Mouse (Mus musculus) heart, adult 9 months (tissue): ENCODE data around the gene Ranbp9.
"Not testable (repeated sequence)": the region's sequence is repeated elsewhere in the genome, so short reads cannot be mapped to it uniquely, and the experiment has no call there.

Experiments used
- DNase-seq, 2 experiments: peaks; one replicate each; pipeline ENCODE4 v3.0.0; 2022; ENCODE audit warnings: low spot score in 2 of 2

The Ranbp9 gene

DNA sequence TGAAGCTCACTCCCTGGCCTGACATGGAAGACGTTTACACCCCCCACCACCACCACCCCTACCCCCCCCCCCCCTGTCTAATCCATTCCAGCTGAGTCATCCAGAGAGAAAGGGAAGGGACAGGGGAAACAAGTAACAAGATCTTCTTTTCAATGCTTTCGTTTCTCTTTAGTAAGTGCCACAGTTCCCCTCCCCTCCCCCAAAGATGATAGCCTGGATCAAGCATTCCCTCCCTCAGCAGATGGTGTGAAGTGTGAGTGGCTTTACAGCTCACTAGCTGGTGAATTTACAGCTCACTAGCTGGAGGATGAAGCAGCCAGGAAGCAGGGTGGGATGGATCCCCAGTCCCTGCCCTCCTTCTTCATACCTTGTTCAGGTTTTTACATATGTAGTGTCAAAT is 15.6 kb upstream of the Ranbp9 start:
- no peak for DNase-seq

DNA sequence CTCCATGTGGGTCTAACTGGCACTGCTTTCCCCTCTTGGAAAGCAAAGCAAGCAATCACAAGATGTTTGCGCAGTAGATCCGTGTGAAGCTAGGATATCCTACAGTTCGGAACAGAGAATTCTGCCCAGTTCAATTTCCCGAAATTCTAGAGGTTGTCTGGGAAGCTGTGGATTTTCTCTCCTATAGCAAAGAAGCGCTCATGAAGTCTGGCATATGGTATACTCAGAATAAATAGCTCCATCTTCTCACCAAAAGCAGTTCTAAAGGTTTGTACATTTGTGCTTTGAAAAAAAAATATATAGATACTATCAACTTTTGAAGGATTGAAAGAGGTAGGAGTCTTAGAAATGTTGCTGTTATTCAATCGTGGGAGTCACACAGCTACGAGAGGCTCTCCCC is 14.6 kb upstream of the Ranbp9 start:
- no peak for DNase-seq

DNA sequence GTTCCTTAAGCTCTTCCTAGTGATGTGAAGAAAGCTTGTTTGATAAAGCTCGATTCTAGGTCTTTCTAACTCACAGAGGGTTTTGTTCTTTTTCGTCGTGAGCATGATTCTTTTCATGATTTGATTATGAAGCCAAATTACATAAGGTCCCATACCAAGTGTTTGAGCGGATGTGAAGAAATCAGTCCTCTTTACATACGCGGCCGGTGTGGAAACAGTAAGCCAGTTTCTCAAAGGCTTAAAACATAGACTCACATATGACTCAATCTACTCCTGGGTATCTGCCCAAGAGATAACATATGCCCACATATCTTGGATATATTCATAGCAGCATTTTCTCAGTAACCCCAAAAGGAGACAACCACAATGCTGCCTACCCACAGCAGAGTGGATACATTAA is 12.6 kb upstream of the Ranbp9 start:
- DNase-seq: no peak

DNA sequence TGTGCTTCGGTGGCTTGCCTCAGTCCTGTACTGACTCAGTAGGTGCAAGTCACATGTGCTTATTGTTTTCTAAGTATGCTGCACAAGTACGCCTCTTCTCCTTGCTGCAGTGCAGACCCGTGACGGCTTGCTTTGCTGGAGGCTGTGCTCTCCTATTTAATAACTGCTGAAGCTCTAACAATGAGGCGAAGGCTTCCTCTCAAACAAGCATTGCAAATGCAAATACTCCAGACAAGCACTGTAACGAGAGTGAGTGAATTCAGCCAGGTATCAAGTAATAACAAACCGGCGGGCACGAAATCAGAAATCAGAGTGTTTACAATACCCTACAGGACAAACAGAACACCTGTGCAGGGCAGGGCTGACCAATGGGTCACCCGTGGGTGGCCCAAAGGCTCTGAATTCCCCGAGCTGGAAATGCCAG is 12.0 kb upstream of the Ranbp9 start:
- no peak for DNase-seq

DNA sequence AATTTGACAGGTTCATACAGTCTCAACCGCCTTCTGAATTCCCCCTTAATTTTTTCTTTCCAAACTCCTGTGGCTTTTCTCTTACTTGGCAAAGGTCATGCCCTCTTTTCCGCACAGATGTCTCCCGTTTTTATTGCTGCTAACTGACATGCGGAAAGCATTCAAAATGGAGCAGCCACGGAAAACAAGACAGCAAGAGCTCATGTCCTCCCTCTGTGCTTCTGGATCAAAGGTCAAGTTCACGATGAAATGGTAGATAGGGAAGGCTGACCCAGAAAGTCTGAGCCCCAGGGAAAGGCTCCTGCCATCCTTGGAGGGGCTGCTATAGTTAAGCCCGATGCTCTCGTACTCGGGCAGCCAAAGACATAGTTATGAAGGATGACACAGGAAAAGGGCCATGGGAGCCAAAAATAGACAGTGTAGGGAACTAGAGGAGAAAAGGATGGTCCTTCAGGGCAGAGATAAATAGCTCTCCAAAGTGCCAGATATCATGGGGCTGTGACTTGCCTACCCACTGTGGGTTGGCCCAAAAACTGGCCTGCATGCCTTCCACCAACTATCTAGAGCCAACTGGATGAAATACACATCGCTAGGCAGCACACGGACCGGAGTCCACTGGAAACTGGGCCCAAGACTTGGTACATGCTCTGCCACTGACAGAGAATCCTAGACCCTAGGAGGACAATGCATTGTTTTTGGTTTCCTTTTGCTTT is 5.6 kb upstream of the Ranbp9 start:
- DNase-seq: no peak

DNA sequence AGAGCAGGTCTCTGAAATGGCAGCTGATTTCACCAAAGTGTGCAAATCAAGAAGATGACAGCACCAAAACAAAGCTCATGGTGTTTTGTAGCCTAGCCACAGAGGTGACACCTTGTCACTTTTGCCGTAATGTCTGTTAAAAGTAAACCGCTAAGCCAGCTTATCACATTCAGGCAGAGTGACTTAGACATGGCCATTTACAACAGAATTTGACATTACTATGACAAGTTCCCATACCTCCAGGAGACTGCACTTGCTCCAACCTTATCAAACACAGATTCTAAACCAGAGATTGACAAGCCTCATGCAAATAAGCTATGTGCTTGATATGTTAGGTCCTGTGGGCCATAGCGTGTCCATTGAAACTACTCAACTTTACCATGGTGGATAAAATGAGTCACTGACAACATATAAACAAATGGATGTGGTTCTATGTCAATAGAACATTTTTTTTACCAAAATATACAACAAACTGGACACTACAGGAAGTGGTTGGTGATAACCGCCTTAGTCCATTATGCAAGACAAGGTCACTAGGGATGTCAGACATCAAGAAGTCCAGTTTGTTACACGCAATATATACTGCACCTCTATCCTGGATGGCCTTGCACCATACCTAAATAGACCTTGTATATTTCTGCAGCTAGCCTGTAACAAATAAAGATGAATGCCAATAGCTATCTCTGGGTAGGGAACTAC is 4.3 kb upstream of the Ranbp9 start:
- no peak for DNase-seq

DNA sequence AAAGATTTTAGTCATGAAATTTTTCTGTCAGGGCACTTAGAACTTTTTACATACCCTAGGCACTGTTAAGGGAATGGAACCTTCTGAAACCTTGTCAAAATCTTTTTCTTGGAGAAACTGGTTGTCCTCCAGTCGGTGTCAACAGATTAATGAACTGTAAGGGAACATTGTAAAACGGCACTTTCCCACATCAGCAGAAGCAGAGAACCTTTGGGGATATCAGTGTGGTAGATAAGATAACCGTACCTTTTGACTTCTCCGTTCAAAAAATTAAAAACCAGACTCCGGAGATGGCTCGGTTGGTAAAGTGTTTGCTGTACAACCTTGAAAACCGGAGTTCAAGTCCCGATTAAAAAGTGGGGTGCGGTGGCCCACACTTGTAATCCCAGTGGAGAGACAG is 1.7 kb upstream of the Ranbp9 start:
- DNase-seq: no peak

DNA sequence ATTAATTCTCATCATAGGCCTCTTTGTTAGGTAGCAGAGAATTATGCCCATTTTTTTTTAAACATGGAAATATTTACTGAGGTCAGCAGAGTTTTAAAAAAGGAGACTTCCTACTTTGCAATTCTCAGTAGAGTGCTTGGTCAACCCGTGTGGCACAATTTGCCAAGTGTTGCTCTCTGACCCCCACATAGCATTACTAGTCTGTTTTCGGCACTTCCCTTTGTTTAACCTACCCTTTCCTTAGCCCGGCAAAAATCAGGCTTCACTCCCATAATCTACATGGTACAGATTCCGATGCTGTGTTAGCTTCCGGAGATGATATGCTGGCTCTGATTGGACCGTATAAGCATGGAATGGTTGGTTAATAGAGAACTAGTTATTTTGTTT is 770 bp upstream of the Ranbp9 start:
- peak in 1 of 2 experiments; percentile 30 for DNase-seq

DNA sequence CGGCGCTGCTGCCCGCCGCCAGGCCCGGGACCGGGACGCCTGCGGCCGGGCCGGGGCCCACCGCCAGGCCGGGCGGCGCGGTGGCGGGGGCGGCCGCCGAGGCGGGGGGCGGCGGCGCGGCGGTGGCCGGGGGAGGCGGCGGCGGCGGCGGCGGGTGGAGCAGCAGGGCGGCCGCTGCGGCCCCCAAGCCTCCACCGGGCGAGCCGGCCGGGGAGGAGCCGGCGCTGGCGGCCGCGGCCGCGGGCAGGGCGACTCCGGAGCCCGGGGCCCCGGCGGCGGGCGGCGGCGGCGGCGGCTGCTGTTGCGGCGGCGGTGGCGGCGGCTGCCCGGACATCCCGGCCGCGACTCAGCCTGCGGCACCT is 506 bp downstream of the Ranbp9 start:
- no peak for DNase-seq

DNA sequence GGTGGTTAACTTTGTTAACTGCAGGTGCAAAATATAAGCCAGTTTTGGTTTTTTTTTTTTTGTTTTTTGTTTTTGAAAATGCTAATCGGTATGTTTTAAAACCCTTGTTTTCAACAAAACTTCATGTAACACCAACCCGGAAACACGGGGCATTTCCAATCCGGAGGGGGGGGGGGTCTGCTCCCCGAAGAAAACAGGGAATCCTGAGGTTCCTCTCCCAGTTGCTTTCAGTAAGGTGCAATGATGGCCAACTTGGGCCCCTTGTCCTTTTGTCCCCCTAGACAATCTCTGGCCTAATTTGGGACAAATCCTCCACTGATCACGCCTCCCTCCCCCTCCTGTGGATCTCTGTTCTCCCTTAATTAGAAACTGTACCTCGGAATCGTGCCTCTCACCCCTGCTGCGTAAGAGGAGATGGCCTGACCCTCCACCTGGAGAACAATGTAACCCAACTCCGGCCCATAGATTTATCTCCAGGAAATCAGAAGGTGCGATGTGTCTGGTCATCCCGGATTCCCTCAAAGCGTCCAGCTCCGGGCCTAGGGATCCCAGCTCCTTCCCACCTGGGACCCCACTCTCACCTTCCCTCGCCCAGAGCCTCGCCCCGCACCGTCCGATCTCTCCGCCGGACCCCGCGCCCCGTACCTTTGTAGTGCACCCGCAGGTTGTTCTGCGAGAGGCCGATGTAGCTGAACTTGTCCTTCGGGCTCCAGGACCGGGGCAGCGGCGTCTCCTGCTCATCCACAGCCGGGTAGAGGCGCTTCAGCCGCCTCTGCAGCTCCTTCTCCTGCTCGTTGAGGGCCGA is 1.1 kb downstream of the Ranbp9 start:
- peak; percentile 19 to 33 for DNase-seq

DNA sequence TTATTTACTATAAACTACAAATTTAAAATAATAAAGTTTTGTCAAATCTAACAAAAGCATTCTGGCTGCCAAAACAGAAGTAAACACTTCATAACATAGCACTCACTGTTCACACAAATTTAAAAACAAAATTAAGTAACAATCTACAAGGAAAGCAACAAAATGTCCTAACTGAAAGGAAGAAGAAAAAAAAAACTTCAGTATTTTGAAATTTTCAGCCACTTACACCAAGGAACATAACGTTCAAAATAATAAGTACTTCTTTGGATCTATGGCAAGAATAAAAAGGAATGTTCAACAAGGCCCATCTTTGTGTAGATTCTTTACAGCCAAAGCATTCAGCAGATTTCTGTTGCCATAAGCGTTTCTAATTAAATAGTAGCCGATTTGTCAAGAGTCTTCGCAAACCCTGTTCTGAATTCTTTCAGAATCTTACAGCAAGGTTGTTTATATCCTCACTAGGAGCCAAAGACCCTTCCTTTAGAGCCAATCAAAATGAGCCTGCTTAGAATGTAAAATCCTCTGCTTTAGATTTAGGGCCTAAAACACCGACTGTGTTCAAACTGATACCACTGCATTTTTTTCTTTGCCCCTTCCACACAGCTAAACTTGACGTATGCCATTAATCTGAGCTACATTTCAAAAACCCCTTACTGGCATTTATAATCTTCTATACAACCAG is 1.9 kb downstream of the Ranbp9 start:
- DNase-seq: no peak

DNA sequence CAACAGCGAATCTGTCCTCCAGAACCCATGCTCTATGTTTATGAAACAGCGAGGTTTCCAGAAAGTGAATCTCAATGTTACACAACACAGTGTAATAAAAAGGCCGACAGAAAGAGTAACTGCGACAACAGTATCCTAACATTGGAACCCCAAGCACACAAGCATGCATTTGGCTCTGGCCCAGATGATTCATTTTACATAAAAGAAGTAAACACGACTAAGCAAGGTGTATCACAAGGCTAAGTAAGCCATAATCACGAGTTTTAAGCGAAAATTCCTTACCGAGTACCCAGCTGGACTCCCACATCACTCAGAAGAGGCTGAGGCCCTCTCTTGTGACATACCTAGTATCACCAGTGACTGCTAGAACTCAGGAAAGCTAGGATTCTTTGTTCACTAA is 2.5 kb downstream of the Ranbp9 start:
- peak; percentile 35 for DNase-seq

DNA sequence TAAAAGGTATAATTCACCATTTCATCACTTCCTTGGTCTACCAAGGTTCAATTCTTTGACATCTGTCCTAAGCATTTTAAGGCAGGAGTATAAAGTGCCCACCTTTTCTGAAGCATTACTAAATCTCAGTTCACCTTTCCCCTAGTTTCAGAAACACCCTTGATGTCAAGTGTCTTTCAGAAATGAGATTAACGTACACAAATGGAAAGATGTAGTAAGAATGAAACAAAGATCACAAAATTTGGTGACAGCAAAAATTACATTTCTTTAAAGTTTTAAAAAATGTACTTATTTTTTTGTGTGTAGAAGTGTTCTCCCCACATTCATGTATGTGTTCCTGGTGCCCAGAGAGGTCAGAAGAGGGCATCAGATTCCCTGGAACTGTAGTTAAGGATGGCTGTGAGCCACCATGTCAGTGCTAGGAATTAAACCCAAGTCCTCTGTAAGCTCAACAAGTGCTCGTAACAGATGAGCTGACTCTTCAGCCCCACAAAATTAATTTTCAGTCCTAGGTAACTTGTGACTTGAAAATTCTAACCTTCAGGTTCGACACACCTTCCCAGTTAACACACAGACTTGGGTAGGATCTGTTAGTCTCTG is 3.9 kb downstream of the Ranbp9 start:
- DNase-seq: no peak

DNA sequence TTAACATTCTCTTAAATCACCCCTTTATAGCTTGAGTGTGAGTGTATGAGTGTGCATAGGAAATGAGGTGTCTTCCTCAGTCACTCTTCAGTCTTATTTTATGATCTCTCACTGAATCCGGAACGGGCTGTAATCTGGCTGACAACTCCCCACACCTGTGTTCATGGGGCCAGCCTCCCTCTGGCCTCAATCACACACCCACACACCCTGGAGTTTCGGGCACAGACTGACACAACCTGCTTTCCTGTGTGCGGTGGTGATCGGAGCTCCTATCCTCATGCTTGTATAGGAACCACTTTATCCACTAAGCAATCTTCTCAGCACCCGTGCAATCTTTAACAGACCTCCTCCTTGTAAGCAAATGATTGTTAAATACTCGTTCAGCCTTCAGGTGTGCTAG is 4.9 kb downstream of the Ranbp9 start:
- no peak for DNase-seq

DNA sequence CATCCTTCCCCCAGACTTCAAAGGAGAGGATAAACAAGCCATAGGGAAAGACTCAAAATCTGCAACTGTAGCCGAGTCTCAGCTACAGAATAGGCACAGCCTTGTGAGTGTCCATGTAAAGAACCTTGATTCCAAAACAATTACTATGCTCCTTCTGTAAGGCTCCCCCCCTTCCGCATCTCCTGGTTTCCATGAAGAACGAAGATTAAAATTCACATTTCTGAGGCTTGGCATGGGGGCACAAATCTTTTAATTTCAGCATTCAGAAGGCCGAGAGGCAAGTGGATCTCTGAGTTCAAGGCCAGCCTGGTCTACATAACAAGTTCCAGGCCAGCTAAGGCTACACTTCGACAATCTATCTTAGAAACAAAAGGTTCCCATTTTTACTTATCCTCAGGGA is 6.4 kb downstream of the Ranbp9 start:
- DNase-seq: no peak

DNA sequence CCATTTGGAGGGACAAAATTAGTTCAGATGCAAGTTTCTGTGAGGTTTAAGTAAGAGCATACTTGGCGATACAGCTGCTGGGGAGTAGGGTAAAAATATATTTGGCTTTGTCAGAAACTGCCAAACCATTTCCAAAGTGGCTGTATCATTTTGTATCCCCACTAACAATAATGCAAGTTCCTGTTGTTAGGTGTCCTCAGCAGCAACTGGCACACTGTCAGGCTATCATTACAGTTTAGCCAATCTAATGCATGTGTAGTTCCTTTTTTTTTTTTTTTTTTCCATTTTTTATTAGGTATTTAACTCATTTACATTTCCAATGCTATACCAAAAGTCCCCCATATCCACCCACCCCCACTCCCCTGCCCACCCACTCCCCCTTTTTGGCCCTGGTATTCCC is 9.2 kb downstream of the Ranbp9 start:
- DNase-seq: not testable (repeated sequence)

DNA sequence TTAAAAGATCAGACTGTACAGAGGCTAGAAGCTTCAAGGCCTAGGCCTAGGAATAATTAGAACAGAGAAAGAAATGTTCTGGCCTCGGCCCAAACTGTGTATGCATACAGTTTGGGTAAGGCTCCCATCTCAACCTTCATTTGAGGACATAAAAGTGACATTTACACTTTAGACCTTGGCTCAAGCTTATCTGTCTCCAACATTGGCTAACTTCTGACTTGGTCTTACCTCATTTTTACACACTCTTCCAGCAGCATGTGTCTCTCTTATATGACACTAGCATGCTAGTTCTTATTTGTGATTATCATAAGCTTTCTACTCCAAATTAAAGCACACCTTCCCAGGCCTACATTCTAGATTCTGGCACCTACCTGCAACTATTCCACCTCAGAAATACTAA is 11.5 kb downstream of the Ranbp9 start:
- no peak for DNase-seq

DNA sequence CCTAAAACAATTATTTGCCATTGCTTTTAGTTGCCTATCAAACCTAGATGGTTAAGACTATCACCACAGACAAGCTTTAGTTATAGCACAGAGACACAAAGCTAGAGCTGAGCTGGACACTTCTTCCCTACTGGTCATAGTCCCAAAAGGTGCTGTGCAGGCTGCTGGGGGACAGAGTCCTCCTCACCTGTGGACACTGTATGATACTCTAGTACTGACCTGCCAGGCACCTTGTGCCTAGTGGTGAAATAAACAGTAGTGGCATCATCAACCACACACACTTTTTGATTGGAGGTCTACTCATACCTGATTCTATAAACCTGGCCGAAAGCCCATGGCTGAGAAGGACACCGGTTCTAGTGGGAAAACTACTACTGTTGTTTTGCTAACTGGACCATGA is 16.5 kb downstream of the Ranbp9 start:
- DNase-seq: no peak

DNA sequence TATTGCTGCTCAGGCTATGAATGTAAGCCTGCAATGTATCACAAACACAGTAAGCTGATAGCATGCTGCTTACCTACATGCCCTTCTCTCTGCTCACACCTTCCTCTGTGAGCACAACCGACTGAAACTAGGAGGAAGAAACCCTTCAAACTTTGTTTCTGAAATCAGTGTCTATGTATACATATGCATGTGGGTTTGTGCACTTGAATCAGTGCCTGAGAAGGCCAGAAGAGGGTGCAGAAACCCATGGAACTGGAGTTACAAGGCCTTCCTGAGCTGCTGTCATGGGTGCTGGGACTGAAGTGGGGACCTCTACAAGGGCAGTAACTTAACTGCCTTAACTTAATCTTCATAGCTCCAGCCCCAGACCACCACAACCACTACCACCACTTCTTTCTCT is 23.9 kb downstream of the Ranbp9 start:
- DNase-seq: no peak

DNA sequence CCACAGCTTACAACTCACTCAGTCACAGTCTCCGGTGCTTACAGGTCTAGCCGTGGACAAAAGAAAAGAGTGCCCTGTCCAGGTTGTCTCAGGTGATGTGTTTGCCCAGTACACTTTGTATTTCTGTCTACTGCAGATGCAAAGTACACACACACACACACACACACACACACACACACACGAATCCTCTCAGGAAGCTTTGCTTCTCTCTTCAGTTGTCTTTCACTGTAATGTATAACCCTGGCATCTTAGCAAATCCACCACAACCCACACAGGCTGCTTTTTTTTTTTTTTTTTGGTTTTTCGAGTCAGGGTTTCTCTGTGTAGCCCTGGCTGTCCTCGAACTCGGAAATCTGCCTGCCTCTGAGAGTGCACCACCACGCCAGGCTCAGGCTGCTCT is 26.7 kb downstream of the Ranbp9 start:
- DNase-seq: no peak

DNA sequence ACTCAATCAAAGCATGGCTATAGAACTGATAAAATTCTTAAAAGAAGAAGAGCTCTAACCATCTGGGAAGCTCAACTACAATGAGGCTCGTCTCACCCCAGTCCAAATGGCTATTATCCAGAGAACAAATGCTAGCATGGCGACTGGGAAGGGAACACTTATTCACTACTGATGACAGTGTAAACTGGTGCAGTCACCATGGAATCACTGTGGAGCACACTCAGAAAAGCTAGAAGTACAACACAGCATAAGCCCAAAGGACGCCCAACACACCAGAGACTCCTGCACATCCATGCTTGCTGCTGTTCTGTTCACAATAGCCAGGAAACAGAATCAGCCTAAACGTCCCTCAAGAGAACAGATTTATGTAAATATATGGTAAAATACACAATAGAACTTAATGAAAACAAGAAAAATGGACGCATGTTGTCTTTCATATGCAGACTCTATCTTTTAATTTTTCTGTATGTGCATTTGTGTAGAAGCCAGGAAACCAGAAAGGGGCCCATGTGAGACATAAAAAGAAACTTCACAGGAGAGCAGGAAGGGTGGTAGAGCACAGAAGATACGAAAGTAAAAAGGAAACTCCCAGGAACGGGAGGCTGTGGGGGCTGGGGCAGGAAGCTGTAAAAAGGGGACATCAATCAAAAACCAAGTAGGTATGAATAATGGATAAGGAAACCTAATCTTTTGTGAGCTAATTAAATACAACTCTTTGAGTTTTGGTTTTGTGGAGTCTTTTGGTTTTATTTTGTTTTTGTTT is 28.1 kb downstream of the Ranbp9 start:
- DNase-seq: no peak
